Mouse (Mus musculus) bone marrow, adult 2 months (tissue): ENCODE results near the gene Rrp9. TPM values are rescaled to one million over a fixed set of nuclear protein-coding genes. Genes with fewer than 3 reads are reported as not detected.

Experiments used
- H3K27ac ChIP-seq: fragments of 200-500 bp; 2 replicates; pipeline ENCODE4 v1.5.1; 2012; ENCODE audit warnings: low read depth, mild to moderate bottlenecking, control low read depth, inconsistent platforms, low read length; ENCODE audit not compliant: control insufficient read depth, poor library complexity, insufficient read depth
- H3K4me1 ChIP-seq: fragments of 200-500 bp; 2 replicates; pipeline ENCODE4 v1.6.1; 2011; ENCODE audit warnings: low read length; ENCODE audit not compliant: control insufficient read depth, insufficient read depth
- H3K4me3 ChIP-seq: fragments of 200-500 bp; replicated peaks from 2 replicates; pipeline ENCODE3; 2011; ENCODE audit warnings: mild to moderate bottlenecking, low read depth, low read length, control low read depth; ENCODE audit not compliant: control insufficient read depth
- CTCF ChIP-seq: fragments of 200-500 bp; IDR thresholded peaks from 2 replicates; pipeline ENCODE4 v1.5.1; 2011; ENCODE audit warnings: low read length, control low read depth; ENCODE audit not compliant: control insufficient read depth, insufficient read depth
- POLR2A ChIP-seq: fragments of 200-500 bp; IDR thresholded peaks from 2 replicates; pipeline ENCODE4 v1.6.1; 2011; ENCODE audit warnings: low read depth, mild to moderate bottlenecking, control low read depth, low read length, borderline replicate concordance; ENCODE audit not compliant: control insufficient read depth
- whole genome bisulfite sequencing: fragments of 180-500 bp; shearing (Covaris S2); methylation state at CpG from one replicate; pipeline ENCODE4 v1.1.7; 2018; 5-methylcytosine and 5-hydroxymethylcytosine counted together
- polyA plus RNA-seq: library from polyadenylated mRNA; stranded (reverse); fragments of >200 nt; gene quantifications from 2 replicates; pipeline ENCODE4 v1.2.4, GENCODE M21; 2011; ENCODE audit warnings: low replicate concordance; ENCODE audit not compliant: missing spikeins, insufficient read depth, insufficient read length

Rrp9 gene
- polyA plus RNA-seq, 1 experiment: 37.0 TPM

DNA sequence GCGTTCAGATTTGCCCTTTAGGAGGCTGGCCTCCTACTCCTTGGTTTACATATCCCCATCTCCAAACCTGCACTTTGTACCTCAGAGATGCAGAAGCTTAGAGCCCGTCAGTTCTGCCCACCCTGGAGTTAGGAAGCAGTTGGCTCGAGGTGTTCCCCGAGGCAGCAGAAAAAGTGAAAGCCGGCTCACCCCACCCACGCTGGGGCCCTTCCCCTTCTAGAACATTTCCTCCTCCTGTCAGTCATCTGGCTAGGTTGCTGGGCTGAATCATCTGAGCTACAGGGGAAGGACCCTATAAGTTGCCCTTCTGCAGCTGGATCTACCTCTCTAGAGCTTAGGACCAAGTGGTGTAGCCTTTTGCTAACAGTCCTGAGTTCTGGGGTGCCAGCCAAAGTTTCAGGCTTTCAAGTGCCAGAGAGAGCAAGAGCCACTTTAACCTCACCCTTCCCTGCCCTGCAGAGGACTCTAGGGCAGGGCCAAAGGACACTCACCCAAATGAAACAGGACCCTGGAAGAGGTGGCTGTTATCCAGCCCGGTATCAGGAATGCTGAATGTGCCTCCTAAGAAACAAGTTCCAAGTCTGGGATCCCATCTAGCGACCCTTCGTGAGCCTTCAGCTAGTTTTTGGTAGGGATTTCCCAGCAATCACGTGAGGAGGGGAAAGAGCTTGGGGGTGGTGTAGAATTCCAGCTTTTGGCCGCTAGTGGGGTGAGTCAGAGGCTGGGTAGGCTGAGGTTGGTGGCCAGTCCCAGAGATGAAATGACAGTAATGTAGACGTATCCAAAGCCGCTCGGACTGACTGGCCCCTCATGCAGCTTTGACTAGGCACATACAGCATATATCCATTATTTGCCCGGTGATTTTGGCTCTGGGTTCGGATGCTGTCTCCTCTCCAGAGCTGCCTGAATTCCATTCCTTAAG, 500 bp downstream of the Rrp9 start:
- no peak for TF ChIP-seq POLR2A
- no peak for TF ChIP-seq CTCF
- H3K4me3 ChIP-seq: peak overlapping the region; percentile 49
- WGBS: 8% methylated on average over 16 of the region's 16 CpGs
- H3K27ac ChIP-seq: peak overlapping the region; percentile 10
- no peaks in the 10 kb centered on the region; the same call in 1 of the 2 replicates for H3K4me1 ChIP-seq

DNA sequence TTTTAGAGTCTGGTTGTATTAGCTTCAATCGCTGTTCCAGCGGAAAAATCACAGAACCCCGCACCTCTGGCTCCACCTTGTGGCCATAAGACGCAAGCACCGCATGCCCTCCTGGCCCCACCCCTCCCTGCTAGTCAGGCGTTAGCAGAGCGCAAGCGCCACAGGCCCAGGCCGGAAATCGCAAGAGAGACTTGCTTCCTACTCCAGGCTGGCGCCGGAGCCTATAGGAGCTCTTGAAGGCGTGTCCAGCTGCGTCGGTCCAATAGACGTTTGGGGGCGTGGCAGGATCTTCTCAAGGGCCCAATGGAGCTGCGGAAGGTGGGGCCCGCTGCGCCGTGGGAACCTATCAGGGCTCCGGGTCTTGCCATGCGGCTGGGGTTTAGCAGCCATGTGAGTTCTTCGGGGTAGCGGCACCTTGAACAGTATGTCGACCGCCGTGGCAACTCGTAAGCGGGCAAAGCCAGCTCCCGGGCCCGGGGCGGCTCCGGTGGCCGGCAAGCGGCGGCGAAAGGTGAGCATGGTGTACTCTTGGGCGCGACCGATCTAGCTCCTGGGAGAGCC, 1.2 kb downstream of the Rrp9 start, which contains the start of gene Parp3:
Gene Parp3, minus strand, starts transcription at position 26 of the 561 bp plus-strand sequence.
- H3K4me3 ChIP-seq: peak within 1 kb of the TSS; percentile 60
- peak within 1 kb of the TSS; percentile 10 for H3K27ac ChIP-seq
- no peaks in the 10 kb centered on the region; the same call in 1 of the 2 replicates for H3K4me1 ChIP-seq
- TF ChIP-seq CTCF (peak; percentile 95), POLR2A (peak; percentile 22; the same call in 1 of the 2 replicates)
- under 1% methylated on average over 41 of the region's 41 CpGs for WGBS

DNA sequence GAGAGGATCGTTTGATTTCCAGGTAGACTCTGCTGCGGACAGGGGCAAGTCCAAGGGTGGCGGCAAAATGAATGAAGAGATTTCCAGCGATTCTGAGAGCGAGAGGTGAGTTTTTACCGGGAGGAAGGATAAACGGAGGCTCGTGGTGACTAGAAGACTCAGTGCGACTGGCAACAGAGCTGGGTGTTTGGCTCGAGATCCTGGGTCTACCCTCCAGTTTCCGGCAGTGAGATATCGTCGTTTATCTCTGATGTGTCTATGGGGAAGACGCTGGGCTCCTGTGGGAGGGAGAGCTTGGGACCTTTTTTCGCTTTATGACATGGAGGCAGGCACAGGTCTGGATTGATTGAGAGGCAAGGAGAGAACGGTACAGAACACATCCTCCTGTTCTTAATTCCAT, 1.9 kb downstream of the Rrp9 start:
- TF ChIP-seq CTCF (no peak), POLR2A (no peak)
- Histone ChIP-seq H3K4me1 (no peaks in the 10 kb centered on the region; the same call in 1 of the 2 replicates), H3K4me3 (peak overlapping the region; percentile 60), H3K27ac (no peak overlapping the region)
- WGBS: under 1% methylated on average over 16 of the region's 16 CpGs

DNA sequence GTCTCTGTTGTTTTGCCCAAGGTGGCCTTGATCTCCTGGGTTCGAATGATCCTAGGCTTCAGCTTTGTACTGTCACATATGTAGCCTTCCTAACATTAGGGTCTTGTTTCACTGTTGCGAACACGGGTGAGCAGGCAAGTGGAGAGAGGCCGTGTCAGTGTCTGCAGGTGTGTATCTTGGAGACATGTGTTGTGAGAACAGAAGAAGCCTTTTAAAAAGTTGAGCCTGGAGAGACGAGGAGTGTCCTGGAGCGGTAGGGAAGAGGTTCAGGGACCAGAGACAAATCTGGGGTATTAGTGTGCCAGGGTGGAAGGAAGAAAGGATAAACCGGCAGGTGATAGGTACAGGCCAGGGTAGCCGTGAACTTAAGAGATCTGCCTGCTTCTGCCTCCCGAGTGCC, 2.3 kb downstream of the Rrp9 start:
- TF ChIP-seq CTCF (no peak), POLR2A (no peak)
- 68% methylated on average over 9 of the region's 9 CpGs for WGBS
- Histone ChIP-seq H3K27ac (no peak overlapping the region), H3K4me1 (no peaks in the 10 kb centered on the region; the same call in 1 of the 2 replicates), H3K4me3 (no peak overlapping the region)

DNA sequence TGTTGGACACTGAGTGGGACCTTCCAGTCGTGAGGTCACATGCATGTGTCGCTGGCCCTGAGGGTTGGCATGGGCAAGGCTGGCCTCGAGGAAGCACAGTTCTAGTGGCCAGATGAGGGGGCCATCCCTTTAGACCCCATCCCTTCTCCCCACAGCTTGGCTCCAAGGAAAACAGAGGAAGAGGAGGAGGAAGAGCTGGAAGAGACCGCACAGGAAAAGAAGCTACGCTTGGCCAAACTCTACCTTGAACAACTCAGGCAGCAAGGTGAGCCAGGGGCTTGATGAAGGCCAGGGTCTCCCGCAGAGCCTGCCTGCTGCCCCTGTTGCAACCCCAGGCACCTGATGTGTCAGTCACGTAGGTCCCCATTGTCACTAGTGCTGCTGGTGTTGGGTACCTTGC, 4.8 kb downstream of the Rrp9 start:
- no peak overlapping the region for H3K27ac ChIP-seq
- no peak overlapping the region for H3K4me3 ChIP-seq
- H3K4me1 ChIP-seq: no peaks in the 10 kb centered on the region; the same call in 1 of the 2 replicates
- WGBS: 84% methylated on average over 7 of the region's 7 CpGs
- TF ChIP-seq CTCF (no peak), POLR2A (no peak)

DNA sequence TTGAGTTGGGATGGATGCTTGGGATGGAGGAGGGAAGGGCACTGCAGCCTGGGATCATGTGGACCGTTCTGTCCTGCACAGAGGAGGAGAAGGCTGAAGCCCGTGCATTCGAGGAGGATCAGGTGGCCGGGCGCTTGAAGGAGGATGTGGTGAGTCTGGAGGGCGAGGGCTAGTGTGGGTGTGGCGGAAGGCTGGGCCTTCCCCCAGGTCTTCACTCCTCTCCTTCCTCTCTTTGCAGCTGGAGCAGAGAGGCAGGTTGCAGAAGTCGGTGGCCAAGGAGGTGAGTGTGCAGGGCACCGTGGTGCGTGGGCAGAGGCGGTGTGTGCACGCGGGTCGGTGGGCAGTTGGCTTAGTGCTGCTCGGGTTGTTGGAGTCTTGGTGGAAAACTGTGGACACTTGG, 5.3 kb downstream of the Rrp9 start:
- no peak overlapping the region for H3K4me3 ChIP-seq
- TF ChIP-seq CTCF: no peak
- TF ChIP-seq POLR2A: no peak
- no peaks in the 10 kb centered on the region; the same call in 1 of the 2 replicates for H3K4me1 ChIP-seq
- H3K27ac ChIP-seq: no peak overlapping the region
- WGBS: 40% methylated on average over 15 of the region's 15 CpGs

DNA sequence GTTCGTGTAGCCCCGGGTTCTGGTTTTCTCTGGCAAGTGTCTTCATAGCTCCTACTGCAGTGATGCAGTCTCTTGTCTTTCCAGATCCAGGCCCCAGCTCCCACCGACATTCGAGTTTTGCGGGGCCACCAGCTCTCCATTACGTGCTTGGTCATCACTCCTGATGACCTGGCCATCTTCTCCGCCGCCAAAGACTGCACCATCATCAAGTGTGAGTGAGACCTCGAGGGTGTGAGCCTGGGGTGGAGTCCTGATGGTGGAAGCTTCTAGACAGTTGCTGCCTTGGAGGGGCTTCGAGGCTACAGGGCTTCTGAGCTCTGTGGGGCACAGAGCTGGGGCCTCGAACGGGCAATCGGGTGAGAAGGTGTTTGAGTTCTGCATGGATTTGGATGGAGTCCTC, 5.9 kb downstream of the Rrp9 start:
- H3K27ac ChIP-seq: no peak overlapping the region
- TF ChIP-seq POLR2A: no peak
- no peak for TF ChIP-seq CTCF
- no peaks in the 10 kb centered on the region; the same call in 1 of the 2 replicates for H3K4me1 ChIP-seq
- no peak overlapping the region for H3K4me3 ChIP-seq
- 87% methylated on average over 13 of the region's 13 CpGs for WGBS

DNA sequence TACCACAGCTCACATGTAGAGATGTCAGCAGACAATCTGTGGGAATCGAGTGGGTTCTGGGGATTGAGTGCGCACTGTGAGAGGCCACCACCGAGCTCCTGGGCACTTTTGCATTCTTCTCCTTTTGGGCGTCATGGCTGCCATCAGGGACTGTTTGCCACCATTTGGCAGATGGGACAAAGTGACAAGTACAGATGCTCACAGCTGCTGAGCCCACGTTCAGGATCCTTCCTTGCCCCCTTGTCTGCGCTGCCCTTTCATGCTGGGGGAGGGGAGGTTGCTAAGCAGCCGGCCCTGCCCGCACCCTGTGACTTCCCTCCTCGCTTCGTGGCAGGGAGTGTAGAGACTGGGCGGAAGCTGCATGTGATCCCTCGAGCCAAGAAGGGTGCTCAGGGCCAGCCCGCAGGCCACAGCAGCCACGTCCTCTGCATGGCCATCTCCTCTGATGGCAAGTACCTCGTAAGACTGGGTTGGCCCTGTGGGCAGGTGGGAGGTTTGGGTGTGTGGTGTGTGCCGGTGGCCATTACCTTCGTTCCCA, 6.9 kb downstream of the Rrp9 start:
- H3K27ac ChIP-seq: no peak overlapping the region
- 87% methylated on average over 17 of the region's 17 CpGs for WGBS
- no peak overlapping the region for H3K4me3 ChIP-seq
- H3K4me1 ChIP-seq: no peaks in the 10 kb centered on the region; the same call in 1 of the 2 replicates
- no peak for TF ChIP-seq POLR2A
- no peak for TF ChIP-seq CTCF
